Mouse (Mus musculus) embryo, embryonic 9.5 days (tissue): ENCODE measurements around the gene Podxl.
"Not testable (repeated sequence)": the region's sequence is repeated elsewhere in the genome, so short reads cannot be mapped to it uniquely, and the experiment has no call there.

Experiments used
- DNase-seq: peaks from one replicate; pipeline ENCODE4 v3.0.0-alpha.2; 2017; ENCODE audit errors: extremely low spot score

Podxl gene

DNA sequence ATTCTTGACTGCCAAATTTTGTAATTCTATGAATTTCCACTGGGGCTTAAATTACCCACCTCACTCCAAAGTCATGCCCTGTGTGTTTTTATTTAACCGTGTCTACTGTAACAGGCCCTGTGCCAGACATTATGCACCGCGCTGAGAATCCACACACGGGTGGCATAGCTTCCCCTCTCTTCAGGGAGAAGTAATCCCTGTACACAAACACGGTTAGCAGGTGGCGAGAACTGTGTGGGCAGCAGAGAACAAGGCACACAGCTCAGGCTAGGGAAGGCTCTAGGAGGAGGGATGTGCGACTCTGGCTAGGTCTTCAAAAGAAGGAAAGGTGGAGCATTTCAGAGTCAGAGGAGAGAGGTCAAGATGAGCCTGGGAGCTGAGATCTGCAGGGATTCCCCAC is 3.4 kb upstream of the Podxl start:
- DNase-seq, result no peak

DNA sequence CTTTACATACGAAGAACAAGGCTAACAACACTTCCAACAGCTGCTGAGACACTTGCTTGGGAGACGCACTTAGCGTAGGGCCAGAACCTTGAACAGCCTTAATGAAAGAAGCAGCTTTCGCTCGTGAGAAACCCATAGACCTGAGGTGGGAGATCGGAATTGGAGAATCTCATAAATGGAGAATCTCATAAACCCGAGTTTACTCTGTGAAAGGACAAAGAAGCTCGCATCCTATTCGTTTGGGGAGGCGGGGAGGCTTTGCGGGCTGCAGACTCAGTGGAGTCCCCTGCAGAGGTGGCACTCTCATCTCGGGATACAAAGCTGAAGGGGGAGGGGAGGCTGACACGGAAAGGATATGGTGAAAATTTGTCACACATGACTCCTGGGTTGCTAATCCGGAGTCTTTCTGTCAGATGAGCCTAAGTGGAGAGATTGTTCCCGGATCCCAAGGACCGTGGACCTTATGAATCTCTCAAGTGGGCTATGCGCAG is 1.2 kb upstream of the Podxl start:
- peak; percentile 70 for DNase-seq

DNA sequence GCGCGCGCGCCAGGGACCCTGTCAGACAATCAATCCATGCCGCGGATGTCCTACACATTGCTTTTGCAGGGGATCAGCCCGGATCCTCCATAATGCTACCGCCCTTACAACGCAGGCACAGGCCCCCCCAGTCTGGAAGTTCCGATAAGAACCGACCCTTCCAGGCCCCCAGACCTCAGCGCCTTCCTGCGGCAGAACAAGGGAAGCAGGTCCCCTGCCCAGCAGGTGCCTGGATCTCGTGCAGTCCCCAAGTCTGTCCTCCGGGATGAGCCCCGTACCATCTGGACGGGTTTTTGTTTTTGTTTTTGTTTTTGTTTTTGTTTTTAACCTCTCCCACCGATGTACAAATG is 376 bp upstream of the Podxl start:
- DNase-seq, result no peak

- peak; percentile 35 for DNase-seq
Observed at GRCm38 (mm10) chr6:31562371-31563080, 1.3 kb downstream of the Podxl start.

DNA sequence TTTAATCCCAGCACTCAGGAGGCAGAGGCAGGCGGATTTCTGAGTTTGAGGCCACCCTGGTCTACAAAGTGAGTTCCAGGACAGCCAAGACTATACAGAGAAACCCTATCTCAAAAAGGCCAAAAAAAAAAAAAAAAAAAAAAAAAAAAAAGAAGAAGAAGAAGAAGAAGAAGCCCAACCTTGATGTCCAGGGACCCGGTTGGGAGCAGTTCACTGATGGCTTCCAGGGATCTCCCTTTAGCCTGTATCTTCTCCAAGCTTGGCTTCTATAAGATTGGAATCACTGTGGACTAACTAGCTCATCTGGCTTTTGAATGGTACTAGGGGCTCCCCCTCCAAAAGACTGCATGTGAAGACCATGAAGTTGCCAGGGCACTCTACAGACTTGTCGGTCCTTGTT is 1.8 kb downstream of the Podxl start:
- DNase-seq, result not testable (repeated sequence)

- DNase-seq, result no peak
Observed at GRCm38 (mm10) chr6:31560138-31560959, 3.4 kb downstream of the Podxl start.

DNA sequence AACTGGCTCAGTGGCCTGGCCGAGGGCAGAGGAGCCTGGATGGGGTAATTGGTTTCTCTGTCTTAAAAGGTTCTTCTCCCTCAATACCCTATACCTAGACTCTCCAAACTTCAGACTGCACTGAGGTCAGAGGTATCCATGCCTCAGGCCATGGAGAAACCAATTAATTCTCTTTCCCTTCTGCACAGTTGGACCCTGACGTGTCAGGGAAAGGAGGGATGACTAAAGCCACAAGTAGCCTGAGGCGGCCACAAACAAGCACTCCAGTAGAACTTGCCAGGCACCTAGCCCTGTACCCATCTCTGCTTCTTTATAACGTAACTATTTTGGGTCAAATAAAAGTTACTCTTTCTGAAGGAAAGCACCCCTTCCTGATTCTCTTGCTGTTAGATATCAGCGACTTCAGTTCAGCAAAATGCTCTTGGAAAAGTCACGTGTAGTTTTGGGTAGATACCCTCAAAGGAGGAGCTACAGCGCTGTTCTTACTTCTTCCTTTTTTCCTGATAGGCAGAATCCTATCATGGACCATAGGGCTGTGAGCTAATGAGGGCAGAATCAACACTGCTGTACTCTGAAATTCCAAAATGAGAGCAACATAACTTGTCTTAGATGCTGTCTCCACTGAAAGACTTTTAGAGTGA is 7.2 kb downstream of the Podxl start:
- DNase-seq, result no peak

- DNase-seq, result peak; percentile 28
Observed at GRCm38 (mm10) chr6:31550876-31551532, 12.8 kb downstream of the Podxl start.

- no peak for DNase-seq
Observed at GRCm38 (mm10) chr6:31549361-31550051, 14.3 kb downstream of the Podxl start.

- DNase-seq, result no peak
Observed at GRCm38 (mm10) chr6:31544318-31544717, 19.5 kb downstream of the Podxl start.

DNA sequence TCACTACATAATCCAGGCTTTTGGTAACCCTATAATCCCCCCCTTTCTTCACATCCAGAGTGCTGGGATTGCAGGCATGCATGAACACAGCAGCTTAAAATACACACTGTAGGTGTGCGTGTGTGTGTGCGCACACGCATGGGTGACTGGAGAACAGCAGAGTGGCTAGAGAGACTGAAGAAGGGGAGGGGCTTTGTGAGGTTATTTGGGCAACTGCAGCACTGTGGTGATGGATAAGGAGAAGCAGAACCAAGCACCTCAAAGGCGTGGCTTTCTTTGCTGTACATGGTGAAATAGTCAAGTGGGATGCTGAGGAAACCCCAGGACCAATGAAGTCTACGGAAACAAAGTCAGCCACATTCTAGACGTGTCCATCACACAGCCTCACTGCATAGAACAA is 23.8 kb downstream of the Podxl start:
- DNase-seq, result no peak

- DNase-seq, result no peak
Observed at GRCm38 (mm10) chr6:31538112-31538511, 25.7 kb downstream of the Podxl start.

GRCm38 (mm10) chr6:31537193-31537592 is 26.6 kb downstream of the Podxl start:
- DNase-seq, result no peak

DNA sequence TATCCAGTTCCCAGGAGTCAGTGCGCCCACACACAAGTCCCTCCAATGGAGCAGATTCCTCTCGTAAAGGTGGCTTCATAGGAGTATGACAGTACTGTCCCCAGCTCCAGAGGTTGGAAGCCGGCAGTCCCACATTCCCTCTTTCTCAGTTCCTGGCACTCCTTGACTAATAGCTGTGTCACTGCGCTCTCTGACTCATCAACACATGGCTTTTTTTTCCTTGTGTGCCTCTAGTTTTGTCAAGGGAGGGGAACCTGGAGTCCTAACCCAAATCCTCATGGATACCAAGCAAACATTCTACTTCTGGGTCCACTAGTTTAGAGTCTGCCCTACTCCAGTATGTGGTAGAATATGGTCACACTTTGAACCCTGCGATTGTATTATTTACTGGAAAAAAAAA is 29.1 kb downstream of the Podxl start:
- no peak for DNase-seq

GRCm38 (mm10) chr6:31531880-31532279 is 31.9 kb downstream of the Podxl start:
- no peak for DNase-seq

GRCm38 (mm10) chr6:31528339-31528738 is 35.4 kb downstream of the Podxl start:
- DNase-seq, result no peak

DNA sequence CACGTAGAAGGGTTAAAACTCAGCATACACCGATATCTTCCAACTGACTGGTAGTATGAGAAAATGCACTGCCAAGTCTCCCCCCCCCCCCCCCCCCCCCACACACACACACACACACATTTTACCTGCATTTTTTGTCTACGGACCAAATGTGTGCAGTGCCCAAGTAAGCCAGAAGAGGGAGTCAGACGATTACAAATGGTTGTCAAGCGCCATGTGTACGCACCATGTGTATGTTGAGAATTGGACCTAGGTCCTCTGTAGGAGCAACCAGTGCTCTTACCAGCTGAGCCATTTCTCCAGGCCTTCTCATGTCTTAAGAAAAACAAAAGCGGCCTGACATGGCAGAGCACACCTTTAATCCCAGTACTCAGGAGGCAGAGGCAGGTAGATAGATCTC is 35.9 kb downstream of the Podxl start:
- peak; percentile 64 for DNase-seq

DNA sequence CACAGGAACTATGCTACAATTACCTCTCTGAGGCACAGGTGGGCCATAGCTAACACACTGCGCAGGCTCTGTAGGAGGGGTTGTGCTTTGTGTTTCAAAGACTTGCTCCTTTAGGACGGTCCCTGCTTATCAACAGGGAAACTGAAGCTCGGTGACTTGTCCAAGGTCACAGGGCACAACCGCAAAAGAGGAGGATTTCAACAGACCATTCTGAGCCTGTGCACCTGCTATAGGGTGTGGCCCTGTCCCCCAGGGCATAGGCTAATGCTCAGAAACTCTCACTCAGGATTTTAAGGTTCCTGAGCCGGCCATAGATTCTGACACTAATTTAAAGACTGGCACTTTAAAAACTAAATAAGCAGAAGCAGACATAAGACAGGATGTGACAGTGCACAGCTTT is 36.9 kb downstream of the Podxl start:
- DNase-seq, result no peak

DNA sequence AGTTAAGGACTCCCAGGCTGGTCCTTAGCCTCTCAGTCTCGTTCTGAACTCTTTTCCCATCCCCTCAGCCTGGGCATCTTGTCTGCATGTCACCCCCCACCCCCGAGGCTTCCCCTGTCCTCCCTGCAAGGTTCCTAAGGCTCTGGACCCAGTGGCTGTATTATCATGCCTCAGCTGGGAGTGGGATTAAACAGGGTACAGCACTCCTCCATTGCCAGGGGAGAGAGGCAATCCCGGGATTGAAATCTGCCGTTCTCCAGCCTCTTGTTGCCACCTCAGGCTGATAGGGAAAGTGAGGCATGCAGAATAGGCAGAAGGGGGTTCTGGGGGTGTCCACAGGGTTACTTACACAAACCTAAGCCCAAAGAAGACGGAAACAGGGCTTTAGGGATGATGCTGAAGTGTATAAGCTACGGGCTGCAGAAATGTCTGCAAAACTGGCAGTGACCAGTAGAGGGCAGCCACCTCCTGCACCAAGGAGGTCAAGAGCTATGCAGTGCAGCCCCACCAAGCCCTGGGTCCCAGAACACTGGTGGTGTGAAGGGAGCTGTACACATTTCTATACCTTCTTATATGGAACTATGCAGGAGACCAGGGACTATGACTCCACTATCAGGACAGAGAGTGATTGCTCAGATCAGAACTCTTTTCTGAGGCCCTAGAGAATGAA is 38.4 kb downstream of the Podxl start:
- DNase-seq, result peak; percentile 72

- no peak for DNase-seq
Observed at GRCm38 (mm10) chr6:31524647-31525046, 39.1 kb downstream of the Podxl start.

- DNase-seq, result no peak
Observed at GRCm38 (mm10) chr6:31524121-31524520, 39.7 kb downstream of the Podxl start.
